Mouse (Mus musculus) cortical plate, adult 2 months (tissue): Measurements from ENCODE around the gene Kank2. TPM values are rescaled to one million over a fixed set of nuclear protein-coding genes. Genes with fewer than 3 reads are reported as not detected.

Source experiments
- H3K27ac ChIP-seq: fragments of 200-500 bp; 2 replicates; pipeline ENCODE4 v1.5.1; 2012; ENCODE audit warnings: low read length, control low read depth, inconsistent platforms; ENCODE audit not compliant: insufficient read depth
- H3K4me1 ChIP-seq: fragments of 200-500 bp; 2 replicates; pipeline ENCODE4 v1.6.1; 2011; ENCODE audit warnings: low read length; ENCODE audit not compliant: control insufficient read depth, insufficient read depth
- H3K4me3 ChIP-seq: fragments of 200-500 bp; 2 replicates; pipeline ENCODE4 v1.5.1; 2011; ENCODE audit warnings: mild to moderate bottlenecking, low read length, control low read depth; ENCODE audit not compliant: insufficient read depth
- CTCF ChIP-seq: fragments of 200-500 bp; IDR thresholded peaks from 2 replicates; pipeline ENCODE4 v1.5.1; 2011; ENCODE audit warnings: mild to moderate bottlenecking, control low read depth, low read length; ENCODE audit not compliant: insufficient read depth; ENCODE audit errors: extremely low read depth
- POLR2A ChIP-seq: fragments of 200-500 bp; IDR thresholded peaks from 2 replicates; pipeline ENCODE4 v1.6.1; 2011; ENCODE audit warnings: mild to moderate bottlenecking, low read length, control low read depth; ENCODE audit not compliant: insufficient read depth; ENCODE audit errors: extremely low read depth
- polyA plus RNA-seq: library from polyadenylated mRNA; depleted of rRNA; stranded (reverse); fragments of >200 nt; gene quantifications from 2 replicates; pipeline ENCODE4 v1.2.3, GENCODE M21; 2012

Gene Kank2
- polyA plus RNA-seq, 1 experiment, result 6.2 TPM

DNA sequence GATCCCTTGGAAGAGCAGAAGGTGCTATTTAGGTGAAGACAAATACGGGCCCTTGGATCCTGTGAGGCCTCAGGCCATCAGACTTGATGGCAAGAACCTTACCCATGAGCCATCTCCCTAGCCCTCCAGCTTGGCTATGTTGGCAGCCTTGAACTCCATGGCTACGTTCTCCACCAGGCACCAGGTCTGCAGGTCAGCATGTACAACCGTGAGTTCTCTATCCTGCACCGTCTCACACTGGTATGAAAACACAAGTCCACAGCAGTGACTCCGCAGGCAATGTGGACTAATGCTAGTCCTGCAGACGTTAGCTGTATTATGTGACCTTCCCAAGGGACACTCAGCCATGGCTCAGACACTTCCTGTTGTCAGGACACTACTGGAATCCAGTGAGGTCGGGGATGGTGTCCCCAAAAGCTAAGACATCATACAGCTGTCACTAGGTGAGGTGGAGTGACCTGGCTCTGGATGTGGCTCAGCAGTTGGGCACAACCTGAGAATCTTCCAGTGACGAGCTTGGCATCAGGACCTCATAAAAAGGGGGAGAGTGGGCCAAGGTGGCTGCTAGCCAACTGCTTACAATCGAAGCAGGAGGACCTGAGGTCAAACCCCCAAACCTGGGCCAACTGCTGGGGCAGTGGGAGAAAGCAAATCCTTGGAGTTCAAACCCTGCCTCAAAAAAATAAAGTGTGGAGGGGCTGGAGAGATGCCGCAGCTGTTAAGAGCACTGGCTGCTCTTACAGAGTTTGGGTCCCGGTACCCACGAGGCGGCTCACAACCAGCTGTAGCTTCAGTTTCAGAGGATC is 43.8 kb downstream of the Kank2 start:
- H3K27ac ChIP-seq, result no peak overlapping the region
- peaks cover 4% of the 10 kb centered on the region for H3K4me1 ChIP-seq
- H3K4me3 ChIP-seq, result no peak overlapping the region
- TF ChIP-seq CTCF, result no peak
- no peak for TF ChIP-seq POLR2A

DNA sequence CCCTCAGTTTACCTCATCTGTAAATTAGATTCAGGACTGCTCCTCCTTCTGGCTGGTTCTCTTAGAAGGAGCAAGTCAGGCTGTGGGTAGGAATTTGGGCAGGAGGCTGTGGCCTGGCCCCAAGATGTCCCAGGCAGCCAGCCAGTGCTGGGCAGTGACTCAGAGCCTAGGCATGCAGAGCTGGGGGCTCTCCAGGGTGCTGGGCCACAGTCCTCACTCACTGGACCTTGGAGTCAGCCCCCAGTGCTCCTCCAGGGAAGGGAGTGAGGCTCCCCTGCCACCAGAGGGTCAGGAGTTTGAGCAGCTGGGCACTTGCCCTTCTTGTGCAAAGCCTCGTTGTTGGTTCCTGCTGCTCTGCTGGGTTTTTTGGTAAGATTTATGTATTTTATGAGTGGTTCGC is 44.5 kb downstream of the Kank2 start:
- H3K4me3 ChIP-seq, result no peak overlapping the region
- H3K27ac ChIP-seq, result no peak overlapping the region
- no peak for TF ChIP-seq CTCF
- TF ChIP-seq POLR2A, result no peak
- H3K4me1 ChIP-seq, result peaks cover 4% of the 10 kb centered on the region

DNA sequence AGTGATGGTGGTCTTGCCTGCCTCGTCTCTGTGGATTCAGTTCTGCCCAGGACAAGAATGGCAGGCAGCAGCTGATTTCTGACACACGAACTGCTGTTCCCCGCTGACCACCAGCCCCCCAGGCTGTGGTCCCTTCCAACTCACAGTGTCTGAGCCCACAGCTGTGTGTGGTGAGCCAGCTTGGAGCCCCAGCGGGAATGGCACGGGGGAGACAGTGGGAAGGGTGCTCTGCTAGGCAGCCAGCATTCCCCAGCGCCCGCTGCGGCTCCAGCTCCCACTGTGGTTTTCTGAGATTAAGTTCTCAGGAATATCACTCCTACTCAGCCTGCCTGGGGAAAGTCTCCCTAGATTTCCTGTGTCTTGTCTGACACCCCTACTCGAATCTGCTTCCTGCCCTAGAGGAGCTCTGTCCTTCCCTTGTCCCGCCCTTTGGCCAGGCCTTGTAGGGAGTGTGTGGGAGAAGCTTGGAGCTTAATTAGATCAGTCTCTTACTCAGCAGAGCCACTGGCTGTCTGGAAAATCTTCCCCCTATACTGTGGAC is 46.2 kb downstream of the Kank2 start:
- peaks cover 5% of the 10 kb centered on the region for H3K4me1 ChIP-seq
- H3K4me3 ChIP-seq, result no peak overlapping the region
- TF ChIP-seq POLR2A (no peak), CTCF (no peak)
- no peak overlapping the region for H3K27ac ChIP-seq

DNA sequence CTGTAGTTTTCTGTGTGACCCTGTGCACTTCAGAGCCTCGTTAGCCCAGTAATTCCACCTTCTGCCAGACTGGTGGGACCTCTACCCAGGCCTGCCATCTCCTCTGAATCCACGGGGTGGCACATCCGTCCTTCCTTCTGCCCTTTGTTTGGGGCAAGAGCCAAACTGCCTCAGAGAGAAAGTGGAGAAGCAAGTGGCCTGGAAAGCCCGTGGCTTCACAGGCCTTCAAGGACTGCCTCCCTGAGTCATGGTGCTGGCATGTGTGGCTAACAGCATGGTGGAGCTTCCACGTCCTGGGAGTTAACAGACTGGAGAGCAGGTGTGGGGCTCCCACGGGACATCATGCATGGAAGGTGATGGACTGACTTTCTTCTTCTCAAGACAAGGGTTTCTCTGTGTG is 47.2 kb downstream of the Kank2 start:
- Histone ChIP-seq H3K4me1 (peaks cover 5% of the 10 kb centered on the region), H3K4me3 (no peak overlapping the region), H3K27ac (no peak overlapping the region)
- TF ChIP-seq POLR2A (no peak), CTCF (0 out of 2 replicates have a peak, but pooled peaks have one; percentile 14)

DNA sequence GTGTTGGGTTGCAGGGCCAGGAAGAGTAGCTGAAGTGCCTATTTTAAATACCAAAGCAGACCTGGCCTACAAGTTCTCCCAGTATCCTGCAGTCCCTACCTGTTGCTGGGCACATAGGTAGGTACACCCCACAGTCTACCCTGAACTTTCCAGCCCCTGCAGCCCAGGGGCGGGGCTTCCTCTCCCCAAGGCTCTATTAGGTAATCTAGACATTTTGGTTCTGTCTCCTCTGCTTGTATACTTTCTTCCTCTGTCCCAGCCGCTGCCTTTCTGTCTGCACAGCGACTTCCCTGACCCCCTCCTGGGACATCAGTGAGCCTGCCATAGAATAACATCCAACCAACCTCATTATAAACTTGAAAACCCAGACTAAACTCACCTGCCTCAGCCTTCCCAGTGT is 48.2 kb downstream of the Kank2 start:
- no peak overlapping the region for H3K27ac ChIP-seq
- peaks cover 5% of the 10 kb centered on the region for H3K4me1 ChIP-seq
- TF ChIP-seq CTCF (no peak), POLR2A (no peak)
- H3K4me3 ChIP-seq, result no peak overlapping the region

DNA sequence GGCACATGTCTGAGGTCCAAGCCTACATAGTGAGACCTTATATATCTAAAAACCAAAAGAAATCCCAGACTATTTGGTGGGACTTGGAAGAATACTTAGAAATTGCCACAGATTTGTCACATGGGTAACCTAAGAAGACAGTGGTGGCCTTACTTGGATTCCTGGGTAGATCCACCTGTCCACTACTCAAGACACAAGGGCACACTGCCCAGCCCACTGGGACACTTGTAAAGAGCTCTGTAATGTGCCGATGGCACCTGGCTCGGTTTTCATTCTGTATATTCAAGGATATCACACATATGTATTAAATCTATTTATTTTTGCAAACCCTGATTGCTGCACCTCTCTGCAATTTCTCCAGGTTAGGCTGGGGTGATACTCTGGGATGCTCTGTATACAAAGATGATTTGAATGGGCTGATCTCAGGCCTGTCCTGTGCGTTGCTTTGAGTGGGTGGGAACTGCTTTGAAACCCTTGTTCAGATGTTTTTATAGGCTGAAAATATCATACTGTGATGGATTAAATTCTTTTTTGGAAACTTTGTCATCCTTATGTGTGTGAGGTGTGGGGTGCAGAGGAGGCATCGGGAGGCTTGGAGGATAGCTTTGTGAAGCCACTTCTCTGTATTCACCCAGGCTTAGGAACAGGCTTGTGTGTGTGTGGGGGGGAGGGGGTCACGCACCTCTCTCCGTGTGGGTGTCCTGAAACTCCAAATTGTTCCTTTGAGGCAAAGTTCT is 49.0 kb downstream of the Kank2 start:
- H3K27ac ChIP-seq, result no peak overlapping the region
- H3K4me3 ChIP-seq, result no peak overlapping the region
- H3K4me1 ChIP-seq, result peaks cover 5% of the 10 kb centered on the region
- no peak for TF ChIP-seq POLR2A
- TF ChIP-seq CTCF, result no peak

DNA sequence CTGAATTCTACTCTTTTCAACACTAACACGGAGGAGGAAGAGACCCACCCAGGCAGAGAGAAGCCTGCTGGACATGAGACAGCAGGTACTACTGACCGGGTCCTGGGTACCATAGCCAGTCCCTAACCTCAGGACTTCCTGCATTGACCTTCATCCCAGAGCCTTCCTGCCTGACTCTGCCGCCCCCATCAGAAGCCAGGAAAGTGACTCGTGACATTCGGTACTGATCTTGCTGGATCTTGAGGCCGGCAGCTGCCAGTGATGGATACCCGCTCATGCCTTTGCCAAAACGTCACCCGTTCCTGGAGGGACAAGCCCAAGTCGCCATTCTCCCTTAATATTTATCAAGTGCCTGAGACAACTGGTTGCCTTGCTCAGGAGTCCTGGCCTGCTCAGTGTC is 50.1 kb downstream of the Kank2 start:
- Histone ChIP-seq H3K4me3 (no peak overlapping the region), H3K4me1 (peaks cover 5% of the 10 kb centered on the region), H3K27ac (no peak overlapping the region)
- TF ChIP-seq CTCF, result no peak
- no peak for TF ChIP-seq POLR2A

DNA sequence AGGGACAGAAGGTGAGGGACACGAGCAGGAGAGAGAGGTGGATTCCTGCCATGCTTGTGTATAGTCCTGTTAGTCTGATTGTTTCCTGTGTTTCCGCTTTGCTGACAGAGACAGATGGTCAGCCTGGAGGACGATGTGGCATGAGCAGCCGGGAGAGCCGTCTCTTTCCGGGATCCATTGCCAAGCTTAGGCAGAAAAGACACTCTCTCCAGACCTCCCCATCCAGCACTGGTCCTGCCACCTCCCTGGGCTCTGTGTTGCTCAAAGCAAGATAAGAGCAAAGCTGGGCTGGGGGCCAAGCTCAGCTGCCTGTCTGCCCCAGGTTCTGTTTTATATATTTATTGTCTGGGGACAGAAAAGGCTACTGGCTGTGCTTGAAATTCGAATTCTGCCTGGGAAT is 50.5 kb downstream of the Kank2 start:
- TF ChIP-seq CTCF (no peak), POLR2A (no peak)
- Histone ChIP-seq H3K4me3 (no peak overlapping the region), H3K4me1 (peaks cover 5% of the 10 kb centered on the region), H3K27ac (no peak overlapping the region)

DNA sequence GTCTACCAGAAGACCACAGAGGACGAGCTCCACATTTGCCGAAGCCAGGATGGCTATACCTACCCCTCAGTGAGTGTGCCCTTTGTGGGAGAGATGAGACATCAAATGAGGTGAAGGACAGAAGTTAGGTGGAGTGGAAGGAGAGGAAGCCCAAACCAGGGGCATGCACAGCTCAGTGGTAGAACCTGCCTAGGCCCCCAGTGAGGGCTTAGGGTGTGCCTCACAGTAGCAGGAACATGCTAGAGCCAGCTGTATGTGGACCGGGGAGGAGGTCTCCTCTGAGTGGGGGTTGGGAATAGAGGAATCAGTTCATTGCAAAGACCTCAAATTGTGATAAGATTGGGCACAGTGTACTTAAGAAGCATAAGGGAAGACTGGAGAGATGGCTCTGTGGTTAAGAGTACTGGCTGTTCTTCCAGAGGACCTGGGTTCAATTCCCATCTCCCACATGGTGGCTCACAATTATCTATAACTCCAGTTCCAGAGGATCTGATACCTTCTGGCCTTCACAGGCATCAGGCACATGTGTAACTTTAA is 51.2 kb downstream of the Kank2 start:
- Histone ChIP-seq H3K27ac (no peak overlapping the region), H3K4me3 (no peak overlapping the region), H3K4me1 (peaks cover 5% of the 10 kb centered on the region)
- TF ChIP-seq CTCF, result no peak
- no peak for TF ChIP-seq POLR2A

DNA sequence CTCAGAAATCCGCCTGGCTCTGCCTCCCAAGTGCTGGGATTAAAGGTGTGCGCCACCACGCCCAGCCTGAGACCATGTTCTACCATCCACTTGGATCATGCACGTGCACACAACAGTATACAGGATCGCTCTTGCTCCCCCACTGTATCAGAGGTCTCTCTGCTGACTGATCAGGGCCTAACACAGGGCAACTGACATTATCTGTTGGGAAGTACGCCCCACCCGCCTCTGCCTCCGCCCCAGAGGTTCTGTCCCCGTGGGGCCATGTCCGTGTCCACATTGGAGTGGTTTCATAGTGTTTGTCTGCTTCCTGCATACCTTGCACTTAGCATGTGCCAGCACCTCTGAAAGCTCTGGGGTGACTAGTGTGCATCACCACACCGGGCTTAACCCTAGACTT is 57.0 kb downstream of the Kank2 start:
- TF ChIP-seq CTCF (no peak), POLR2A (no peak)
- Histone ChIP-seq H3K27ac (no peak overlapping the region), H3K4me3 (no peak overlapping the region), H3K4me1 (no peaks in the 10 kb centered on the region)
